Mouse (Mus musculus) macrophage (primary cell): Measurements from ENCODE around the gene Gm27021. TPM values are rescaled to one million over a fixed set of nuclear protein-coding genes. Genes with fewer than 3 reads are reported as not detected.

Source experiments
- H3K27ac ChIP-seq: fragments of 350-480 bp; formaldehyde crosslinking; 2 replicates; pipeline ENCODE4 v1.9.0; 2021
- H3K36me3 ChIP-seq: fragments of 350-480 bp; formaldehyde crosslinking; 2 replicates; pipeline ENCODE4 v1.9.0; 2021; ENCODE audit errors: inconsistent target
- H3K4me3 ChIP-seq: fragments of 350-480 bp; formaldehyde crosslinking; 2 replicates; pipeline ENCODE4 v1.9.0; 2021; ENCODE audit errors: inconsistent target
- H3K79me2 ChIP-seq: fragments of 350-480 bp; formaldehyde crosslinking; 2 replicates; pipeline ENCODE4 v1.9.0; 2021; ENCODE audit errors: inconsistent target
- WGBS: methylation state at CpG from one replicate; pipeline ENCODE4 v1.1.7; 2026; ENCODE audit warnings: inconsistent platforms; ENCODE audit not compliant: missing documents; 5-methylcytosine and 5-hydroxymethylcytosine counted together
- polyA plus RNA-seq: library from polyadenylated mRNA; stranded (reverse); fragments of 250-400 nt; gene quantifications from 3 replicates; pipeline ENCODE4 v1.2.4, GENCODE M21; 2018; ENCODE audit warnings: inconsistent platforms

Gm27021 gene
- polyA plus RNA-seq, 1 experiment from 2014 or later, result not detected

- peaks cover 28% of the 10 kb centered on the region; the same call in 1 of the 2 replicates for H3K36me3 ChIP-seq
- H3K79me2 ChIP-seq, result peaks cover 17% of the 10 kb centered on the region; the same call in 1 of the 2 replicates
- no peak overlapping the region for H3K27ac ChIP-seq
- WGBS, result 94% methylated on average over 13 of the region's 17 CpGs
- H3K4me3 ChIP-seq, result no peak overlapping the region
Measured at GRCm38 (mm10) chr8:120567731-120568130, 100.1 kb downstream of the Gm27021 start.

GRCm38 (mm10) chr8:120566681-120567080 lies 101.2 kb downstream of the Gm27021 start:
- Histone ChIP-seq H3K27ac (no peak overlapping the region), H3K79me2 (peaks cover 27% of the 10 kb centered on the region), H3K4me3 (no peak overlapping the region), H3K36me3 (peaks cover 25% of the 10 kb centered on the region; the same call in 1 of the 2 replicates)
- 71% methylated on average over 8 of the region's 8 CpGs for WGBS

GRCm38 (mm10) chr8:120565151-120565711 lies 102.6 kb downstream of the Gm27021 start:
- Histone ChIP-seq H3K27ac (peak overlapping the region; percentile 95), H3K36me3 (peaks cover 16% of the 10 kb centered on the region; the same call in 1 of the 2 replicates), H3K79me2 (peaks cover 42% of the 10 kb centered on the region), H3K4me3 (no peak overlapping the region)
- whole genome bisulfite sequencing, result 76% methylated on average over 7 of the region's 7 CpGs

- Histone ChIP-seq H3K4me3 (no peak overlapping the region; the same call in 1 of the 2 replicates), H3K36me3 (peaks cover 16% of the 10 kb centered on the region; the same call in 1 of the 2 replicates), H3K27ac (peak overlapping the region; percentile 95), H3K79me2 (peaks cover 53% of the 10 kb centered on the region)
- WGBS, result 9% methylated on average over 19 of the region's 20 CpGs
Measured at GRCm38 (mm10) chr8:120563851-120564837, 103.7 kb downstream of the Gm27021 start.

GRCm38 (mm10) chr8:120563348-120563724 lies 104.5 kb downstream of the Gm27021 start:
- 37% methylated on average over 8 of the region's 8 CpGs for whole genome bisulfite sequencing
- Histone ChIP-seq H3K36me3 (peaks cover 16% of the 10 kb centered on the region; the same call in 1 of the 2 replicates), H3K4me3 (no peak overlapping the region), H3K27ac (peak overlapping the region; percentile 95), H3K79me2 (peaks cover 61% of the 10 kb centered on the region)

GRCm38 (mm10) chr8:120562680-120563347 lies 105.1 kb downstream of the Gm27021 start:
- H3K27ac ChIP-seq, result peak overlapping the region; percentile 95
- peaks cover 14% of the 10 kb centered on the region; the same call in 1 of the 2 replicates for H3K36me3 ChIP-seq
- WGBS, result 90% methylated on average over 18 of the region's 18 CpGs
- H3K4me3 ChIP-seq, result no peak overlapping the region
- peaks cover 66% of the 10 kb centered on the region for H3K79me2 ChIP-seq

GRCm38 (mm10) chr8:120561539-120562435 lies 106.1 kb downstream of the Gm27021 start:
- 0 out of 2 replicates have a peak overlapping the region, but pooled peaks have one; percentile 8 for H3K27ac ChIP-seq
- no peak overlapping the region for H3K4me3 ChIP-seq
- H3K36me3 ChIP-seq, result peaks cover 4% of the 10 kb centered on the region; the same call in 1 of the 2 replicates
- WGBS, result 89% methylated on average over 21 of the region's 22 CpGs
- peaks cover 76% of the 10 kb centered on the region for H3K79me2 ChIP-seq

GRCm38 (mm10) chr8:120560535-120560934 lies 107.3 kb downstream of the Gm27021 start:
- no peak overlapping the region for H3K27ac ChIP-seq
- peaks cover 2% of the 10 kb centered on the region; the same call in 1 of the 2 replicates for H3K36me3 ChIP-seq
- 99% methylated on average over 5 of the region's 5 CpGs for WGBS
- no peak overlapping the region for H3K4me3 ChIP-seq
- peaks cover 76% of the 10 kb centered on the region for H3K79me2 ChIP-seq

GRCm38 (mm10) chr8:120559654-120560053 lies 108.2 kb downstream of the Gm27021 start:
- Histone ChIP-seq H3K36me3 (peaks cover 11% of the 10 kb centered on the region), H3K79me2 (peaks cover 81% of the 10 kb centered on the region), H3K27ac (no peak overlapping the region), H3K4me3 (no peak overlapping the region)
- 89% methylated on average over 11 of the region's 11 CpGs for WGBS

Other genes with a start within 250 kb of the Gm27021 start
- gene Gins2, start 78.8 kb downstream of the Gm27021 start, polyA plus RNA-seq, result 6.0 to 52.8 TPM (median 6.1 TPM) in 3 replicates
- gene 1190005I06Rik, start 20.4 kb downstream of the Gm27021 start, polyA plus RNA-seq, result 0.83 to 3.2 TPM (median 2.1 TPM) in 3 replicates
- 521 to 775 TPM (median 707 TPM) in 3 replicates for gene Cox4i1, start 143 bp upstream of the Gm27021 start, polyA plus RNA-seq
- 30.6 to 41.0 TPM (median 40.7 TPM) in 3 replicates for gene Emc8, start 494 bp upstream of the Gm27021 start, polyA plus RNA-seq
- 116 to 212 TPM (median 193 TPM) in 3 replicates for gene Irf8, start 68.3 kb upstream of the Gm27021 start, polyA plus RNA-seq